Mouse (Mus musculus): Measurements from ENCODE around the gene Esr2. TPM values are rescaled to one million over a fixed set of nuclear protein-coding genes. Genes with fewer than 3 reads are reported as not detected.
"Not testable (repeated sequence)": the region's sequence is repeated elsewhere in the genome, so short reads cannot be mapped to it uniquely, and the experiment has no call there.

Esr2 gene
- under 1 TPM; 0.31 to 0.57 (median 0.42) TPM for total RNA-seq (2022)

DNA sequence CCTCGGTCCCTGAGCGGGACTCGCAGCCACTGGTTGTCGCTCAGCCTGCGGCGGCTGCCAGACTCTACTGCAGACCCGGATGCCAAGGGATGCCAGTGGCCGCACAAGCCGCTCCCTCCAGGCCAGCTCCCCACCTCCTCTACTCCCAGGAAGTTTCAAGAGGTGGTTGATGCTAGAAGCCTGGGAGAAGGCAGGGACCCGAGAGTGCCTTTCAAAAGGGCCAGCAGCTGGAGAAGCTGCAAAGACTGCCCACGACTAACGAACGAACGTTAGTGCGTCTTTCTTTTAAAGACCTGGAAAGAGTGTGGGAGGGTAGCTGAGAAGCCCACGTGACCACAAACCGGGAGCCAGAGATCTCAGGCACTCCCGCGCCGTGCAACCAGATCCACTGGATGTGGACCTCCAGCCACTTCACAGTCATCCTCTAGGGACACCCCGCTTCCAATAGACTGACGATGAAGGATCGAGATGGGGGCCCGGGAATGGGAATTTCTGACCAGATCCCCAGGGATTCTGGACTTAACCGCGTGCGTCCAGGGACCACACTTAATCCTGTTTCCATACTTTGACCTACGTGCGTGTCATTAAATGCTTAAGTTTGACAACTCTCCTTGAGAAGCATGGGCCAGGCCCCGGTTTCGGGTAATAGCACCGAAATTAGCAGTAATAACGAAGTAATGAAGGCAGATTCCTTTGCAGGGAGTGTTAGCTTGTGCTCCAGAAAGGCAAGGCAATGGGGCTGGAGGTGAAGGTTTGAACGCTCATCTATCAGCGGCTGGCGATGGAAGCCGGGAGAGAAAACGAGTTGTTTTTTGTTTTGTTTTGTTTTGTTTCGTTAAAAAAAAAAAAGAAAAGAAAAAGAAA is at the start of gene Esr2:
Gene Esr2 (minus strand): TSS at position 260 of the 864 bp plus-strand sequence.
- no peak for DNase-seq (ENCODE audit: low spot score in 2 of 2)

DNA sequence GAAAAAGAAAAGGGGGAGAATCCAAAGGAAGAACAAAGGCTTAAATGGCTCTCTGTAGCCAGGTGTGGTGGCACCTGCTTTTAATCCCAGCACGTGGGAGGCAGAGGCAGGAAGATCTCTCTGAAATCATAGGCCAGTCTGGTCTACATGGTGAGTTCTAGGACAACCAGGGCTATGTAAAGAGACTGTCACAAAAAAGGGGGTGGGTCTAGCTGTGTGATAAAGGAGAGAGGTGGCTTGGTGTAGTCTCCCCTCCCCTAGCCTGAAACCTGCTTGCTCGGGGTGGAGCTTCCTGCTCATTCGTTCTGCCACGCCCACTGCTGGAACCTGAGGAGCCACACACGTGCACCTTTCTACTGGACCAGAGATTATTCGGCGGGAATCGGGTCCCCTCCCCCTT is 45.0 kb upstream of the Esr2 start:
- not testable (repeated sequence) for DNase-seq (ENCODE audit: low spot score in 2 of 2)

GRCm38 (mm10) chr12:76216716-76217115 is 39.7 kb upstream of the Esr2 start:
- no peak for DNase-seq (ENCODE audit: low spot score in 2 of 2)

- DNase-seq (ENCODE audit: low spot score in 2 of 2) = no peak
Observed at GRCm38 (mm10) chr12:76215121-76215520, 38.1 kb upstream of the Esr2 start.

- DNase-seq (ENCODE audit: low spot score in 2 of 2) = no peak
Observed at GRCm38 (mm10) chr12:76209429-76209974, 32.4 kb upstream of the Esr2 start.

DNA sequence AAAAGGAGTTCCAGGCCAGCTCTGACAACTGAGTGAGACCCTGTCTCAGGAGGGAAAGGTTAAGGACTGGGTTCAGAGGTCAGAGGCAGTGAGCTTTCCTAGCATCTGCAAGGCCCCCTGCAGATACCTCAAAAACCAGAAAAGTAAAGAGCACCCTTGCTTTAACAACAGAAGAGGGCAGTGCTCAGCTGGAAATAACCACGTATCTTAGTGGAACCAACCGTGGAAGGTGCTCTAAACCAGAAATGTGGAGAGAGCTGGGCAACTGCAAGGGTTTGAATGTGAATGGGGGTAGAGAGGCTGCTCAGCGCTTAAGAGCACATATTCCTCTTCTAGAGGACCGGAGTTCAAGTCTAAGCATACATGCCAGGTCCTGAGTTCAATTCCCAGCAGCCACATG is 23.3 kb upstream of the Esr2 start:
- no peak for DNase-seq (ENCODE audit: low spot score in 2 of 2)

- DNase-seq (ENCODE audit: low spot score in 2 of 2) = no peak
Observed at GRCm38 (mm10) chr12:76197071-76197470, 20.0 kb upstream of the Esr2 start.

DNA sequence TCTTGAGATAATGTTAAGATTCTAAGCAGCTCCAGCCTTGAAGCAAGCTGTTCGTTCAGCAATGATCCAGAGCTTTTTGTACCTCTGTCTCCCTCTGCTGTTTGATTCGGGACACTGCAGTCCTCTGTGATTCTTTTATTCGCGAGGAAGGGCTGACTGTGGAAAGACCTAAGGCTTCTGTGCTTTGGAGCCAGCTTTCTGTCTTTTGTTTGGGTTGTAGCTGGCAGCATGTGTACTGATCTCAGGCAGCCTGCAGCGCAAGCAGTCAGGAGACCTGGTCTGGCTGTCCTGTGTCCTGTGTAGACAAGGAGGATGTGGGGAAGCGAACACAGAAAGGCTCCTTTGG is 19.6 kb upstream of the Esr2 start:
- DNase-seq (ENCODE audit: low spot score in 2 of 2) = peak; percentile 58 to 87

GRCm38 (mm10) chr12:76195912-76196708 is 19.1 kb upstream of the Esr2 start:
- peak; percentile 35 to 46 for DNase-seq (ENCODE audit: low spot score in 2 of 2)

- no peak for DNase-seq (ENCODE audit: low spot score in 2 of 2)
Observed at GRCm38 (mm10) chr12:76194526-76194925, 17.5 kb upstream of the Esr2 start.

GRCm38 (mm10) chr12:76190940-76191339 is 13.9 kb upstream of the Esr2 start:
- no peak for DNase-seq (ENCODE audit: low spot score in 2 of 2)

GRCm38 (mm10) chr12:76187849-76188248 is 10.8 kb upstream of the Esr2 start:
- peak in 1 of 2 experiments; percentile 31 for DNase-seq (ENCODE audit: low spot score in 2 of 2)

DNA sequence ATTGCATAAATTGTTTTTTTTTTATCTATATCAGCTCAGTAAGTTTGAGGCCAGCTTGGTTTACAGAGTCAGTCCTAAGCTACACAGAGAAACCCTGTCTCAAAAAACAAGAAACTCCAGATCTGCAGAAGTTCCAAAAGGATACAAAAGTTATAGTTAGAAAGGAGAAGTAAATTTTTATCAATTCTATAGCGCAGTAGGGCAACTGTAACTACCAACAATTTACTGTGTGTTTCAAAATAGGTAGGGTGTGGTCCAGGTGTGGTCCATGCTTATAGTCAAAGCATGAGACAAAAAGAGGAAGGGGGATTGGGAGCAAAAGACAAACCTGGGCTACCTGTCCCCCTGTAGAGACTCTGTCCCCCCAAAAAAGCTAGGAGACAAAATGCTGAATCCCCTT is 9.4 kb upstream of the Esr2 start:
- DNase-seq (ENCODE audit: low spot score in 2 of 2) = no peak

- DNase-seq (ENCODE audit: low spot score in 2 of 2) = no peak
Observed at GRCm38 (mm10) chr12:76185167-76185816, 8.2 kb upstream of the Esr2 start.

GRCm38 (mm10) chr12:76184271-76184670 is 7.2 kb upstream of the Esr2 start:
- DNase-seq (ENCODE audit: low spot score in 2 of 2) = no peak

DNA sequence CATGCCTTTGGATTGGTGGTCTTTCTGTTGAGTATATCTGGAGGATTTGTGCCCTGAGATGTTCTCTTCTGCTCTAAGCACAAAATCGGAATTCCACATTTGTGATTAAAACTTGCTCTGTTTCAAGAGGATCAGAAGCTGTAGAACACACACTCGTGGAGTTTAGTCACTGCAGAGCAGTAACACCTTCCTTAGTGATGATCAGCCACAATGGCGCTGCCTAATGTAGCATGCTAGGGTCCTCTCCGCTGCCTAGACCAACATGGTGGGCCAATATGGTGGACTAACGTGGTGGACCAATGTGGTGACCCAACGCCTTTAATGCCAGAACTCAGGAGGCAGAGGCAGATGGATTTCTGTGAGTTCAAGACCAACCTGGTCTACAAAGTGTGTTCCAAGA is 5.8 kb upstream of the Esr2 start:
- DNase-seq (ENCODE audit: low spot score in 2 of 2) = no peak

GRCm38 (mm10) chr12:76181471-76181870 is 4.4 kb upstream of the Esr2 start:
- DNase-seq (ENCODE audit: low spot score in 2 of 2) = no peak

DNA sequence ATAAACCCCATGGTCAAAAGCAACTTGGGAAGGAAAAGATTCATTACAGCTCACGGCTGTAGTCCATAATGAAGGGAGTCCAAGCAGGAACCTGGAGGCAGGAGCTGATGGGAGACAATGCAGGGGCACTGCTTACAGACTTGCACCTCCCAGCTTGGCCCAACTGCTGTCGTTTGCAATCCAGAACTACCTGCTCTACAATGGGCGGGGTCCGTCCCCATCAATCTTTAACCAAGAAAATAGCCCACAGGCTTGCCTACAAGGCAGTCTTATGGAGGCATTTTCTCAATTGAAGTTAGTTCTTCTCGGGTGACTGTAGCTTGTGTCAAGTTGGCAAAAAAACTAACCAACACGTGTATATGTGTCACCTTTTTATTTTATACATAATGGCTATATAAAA is 3.4 kb upstream of the Esr2 start:
- no peak for DNase-seq (ENCODE audit: low spot score in 2 of 2)

DNA sequence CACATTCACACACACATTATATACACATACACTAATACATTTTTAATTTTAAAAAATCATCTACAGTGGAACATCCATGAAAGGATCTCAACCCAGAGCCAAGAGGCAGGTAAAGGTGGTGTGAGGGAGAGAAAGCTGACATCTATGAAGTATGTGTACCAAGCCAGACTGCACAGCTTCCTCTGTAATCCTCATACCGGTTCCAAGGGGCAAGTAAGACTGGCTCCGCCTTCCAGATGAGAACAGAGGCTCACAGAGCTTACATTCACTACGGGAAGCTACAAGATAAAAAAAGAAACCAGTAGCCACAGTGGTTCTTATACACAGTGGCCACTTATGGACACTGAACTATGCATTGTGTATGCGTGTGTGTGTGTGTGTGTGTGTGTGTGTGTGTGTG is 2.5 kb upstream of the Esr2 start:
- DNase-seq (ENCODE audit: low spot score in 2 of 2) = no peak

DNA sequence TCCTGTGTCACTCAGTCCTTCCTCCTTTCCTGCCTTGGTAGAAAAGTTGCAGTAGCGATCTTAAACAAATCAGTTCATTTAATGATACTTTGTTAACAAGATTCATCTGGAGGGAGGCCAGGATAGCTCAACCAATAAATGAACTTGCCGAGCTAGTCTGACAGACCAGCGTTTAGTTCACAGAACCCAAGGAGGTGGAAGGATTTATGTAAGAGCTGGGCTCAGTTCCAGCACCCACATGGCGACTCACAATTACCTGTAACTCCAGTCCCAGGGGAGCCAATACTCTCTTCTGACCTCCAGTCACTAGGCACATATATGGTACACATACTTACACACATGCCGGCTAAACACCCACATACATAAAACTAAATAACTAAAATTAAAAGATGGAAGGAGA is 2.0 kb upstream of the Esr2 start:
- no peak for DNase-seq (ENCODE audit: low spot score in 2 of 2)

GRCm38 (mm10) chr12:76177864-76178518 is 932 bp upstream of the Esr2 start:
- DNase-seq (ENCODE audit: low spot score in 2 of 2) = peak in 1 of 2 experiments; percentile 50
